Mouse (Mus musculus) bone marrow macrophage, adult 2 months (primary cell): ENCODE measurements around the gene Hes2. TPM values are rescaled to one million over a fixed set of nuclear protein-coding genes. Genes with fewer than 3 reads are reported as not detected.

Source experiments
- H3K27ac ChIP-seq: 2 replicates; pipeline ENCODE4 v1.5.1; 2012; ENCODE audit warnings: low read depth, low read length; ENCODE audit not compliant: insufficient read depth
- H3K4me1 ChIP-seq: 2 replicates; pipeline ENCODE4 v1.6.1; 2012; ENCODE audit warnings: low read length; ENCODE audit not compliant: control insufficient read depth, insufficient read depth
- H3K4me3 ChIP-seq: 2 replicates; pipeline ENCODE4 v1.5.1; 2012; ENCODE audit warnings: mild to moderate bottlenecking, low read length, moderate library complexity; ENCODE audit not compliant: insufficient read depth
- CTCF ChIP-seq: IDR thresholded peaks from 2 replicates; pipeline ENCODE4 v1.5.1; 2012; ENCODE audit warnings: low read depth, mild to moderate bottlenecking, low read length, moderate library complexity
- POLR2A ChIP-seq: IDR thresholded peaks from 2 replicates; pipeline ENCODE4 v1.6.1; 2012; ENCODE audit warnings: mild to moderate bottlenecking, low read depth, low read length, borderline replicate concordance
- polyA plus RNA-seq: library from polyadenylated mRNA; stranded (reverse); fragments of >200 nt; gene quantifications from 2 replicates; pipeline ENCODE4 v1.2.4, GENCODE M21; 2012; ENCODE audit not compliant: missing spikeins, insufficient read depth, insufficient read length

Gene Hes2
- not detected in 2 replicates for polyA plus RNA-seq

DNA sequence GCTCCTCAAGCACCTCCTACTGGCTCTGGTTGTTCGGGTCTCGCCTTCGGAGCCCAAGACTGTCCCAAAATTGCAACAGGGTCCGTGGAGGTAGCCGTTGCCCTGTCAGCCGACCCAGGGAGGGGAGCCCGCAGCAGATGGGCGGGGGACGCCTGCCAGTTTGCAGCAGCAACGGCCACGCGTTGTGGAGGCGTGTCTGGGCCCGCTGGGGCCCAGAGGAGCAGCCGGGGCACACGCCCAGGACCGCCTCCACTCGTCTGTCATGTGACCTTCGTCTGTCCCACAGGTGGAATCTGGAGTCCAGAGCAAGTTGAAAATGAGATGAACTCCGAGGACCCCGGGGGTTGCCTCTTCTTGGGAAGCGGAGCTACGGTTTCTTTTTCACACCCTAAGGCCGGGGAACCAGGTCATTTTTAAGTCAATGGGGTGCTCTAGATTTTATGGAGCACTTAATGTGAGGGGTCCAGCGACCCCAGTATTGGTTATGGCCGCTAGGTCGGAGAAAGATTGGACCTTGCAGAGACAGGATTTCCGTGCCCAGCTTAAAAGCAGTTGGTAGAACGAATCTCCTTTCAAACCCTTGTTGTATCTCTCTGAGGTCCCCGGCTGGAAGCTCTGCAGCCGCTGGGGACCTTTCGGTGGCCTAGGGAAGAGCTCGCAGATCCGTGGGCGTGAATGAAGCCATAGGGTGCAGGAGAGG is at the start of gene Hes2:
Gene Hes2 (plus strand): TSS at position 283 of the 700 bp plus-strand sequence.
- H3K27ac ChIP-seq: no peak within 1 kb of the TSS
- TF ChIP-seq POLR2A: no peak
- TF ChIP-seq CTCF: no peak
- peak within 1 kb of the TSS; percentile 44 for H3K4me3 ChIP-seq
- peaks cover 10% of the 10 kb centered on the region for H3K4me1 ChIP-seq

DNA sequence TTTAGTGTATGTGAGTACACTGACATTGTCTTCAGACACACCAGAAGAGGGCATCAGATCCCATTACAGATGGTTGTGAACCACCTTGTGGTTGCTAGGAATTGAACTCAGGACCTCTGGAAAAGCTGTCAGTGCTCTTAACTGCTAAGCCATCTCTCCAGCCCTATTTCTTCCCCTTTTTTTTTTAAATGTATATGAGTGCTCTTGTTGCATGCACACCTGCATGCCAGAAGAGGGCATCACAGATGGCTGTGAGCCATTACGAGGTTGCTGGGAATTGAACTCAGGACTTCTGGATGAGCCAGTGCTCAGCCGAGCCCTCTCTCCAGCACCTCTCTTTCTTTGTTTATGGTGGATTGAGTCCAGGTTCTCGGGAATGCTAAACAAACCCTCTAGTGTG is 49.2 kb upstream of the Hes2 start:
- TF ChIP-seq CTCF (no peak), POLR2A (no peak)
- Histone ChIP-seq H3K4me1 (no peaks in the 10 kb centered on the region), H3K4me3 (no peak overlapping the region), H3K27ac (no peak overlapping the region)

DNA sequence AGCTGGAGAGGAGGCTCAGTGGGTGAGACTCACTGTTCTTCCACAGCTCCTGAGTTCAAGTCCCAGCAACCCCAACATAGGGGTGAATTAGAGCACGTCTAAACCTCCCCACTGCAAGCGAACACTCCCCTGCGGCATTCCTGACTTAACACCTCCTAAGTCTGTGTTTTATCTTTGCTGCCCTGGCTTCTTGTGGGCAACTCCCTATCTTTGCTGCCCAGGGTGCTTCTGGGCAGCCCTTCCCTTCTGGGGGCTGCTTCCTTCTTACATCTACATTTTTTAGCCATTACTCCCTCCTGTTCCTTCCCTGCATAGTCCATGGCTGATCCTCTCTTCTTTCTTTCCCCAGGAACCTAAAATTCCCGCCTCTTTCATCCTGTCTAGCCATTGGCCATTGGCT is 48.0 kb upstream of the Hes2 start:
- Histone ChIP-seq H3K4me3 (no peak overlapping the region), H3K4me1 (no peaks in the 10 kb centered on the region), H3K27ac (no peak overlapping the region)
- no peak for TF ChIP-seq POLR2A
- no peak for TF ChIP-seq CTCF

DNA sequence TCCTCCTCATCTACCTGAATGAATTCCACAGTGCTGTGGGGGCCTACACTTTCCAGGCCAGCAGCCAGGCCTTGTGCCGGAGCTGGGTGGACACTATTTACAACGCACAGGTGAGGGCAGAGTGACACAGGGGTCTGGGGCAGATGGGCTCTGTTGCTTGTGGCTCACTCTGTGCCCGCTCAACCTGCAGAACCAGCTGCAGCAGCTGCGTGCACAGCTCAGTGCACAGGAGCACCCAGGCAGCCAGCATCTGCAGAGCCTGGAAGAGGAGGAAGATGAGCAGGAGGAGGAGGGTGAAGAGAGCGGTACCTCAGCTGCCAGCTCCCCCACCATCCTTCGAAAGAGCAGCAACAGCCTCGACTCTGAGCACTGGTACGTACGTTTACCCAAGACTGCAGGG is 46.3 kb upstream of the Hes2 start:
- no peak for TF ChIP-seq CTCF
- no peak for TF ChIP-seq POLR2A
- no peak overlapping the region for H3K27ac ChIP-seq
- no peak overlapping the region for H3K4me3 ChIP-seq
- H3K4me1 ChIP-seq: no peaks in the 10 kb centered on the region

DNA sequence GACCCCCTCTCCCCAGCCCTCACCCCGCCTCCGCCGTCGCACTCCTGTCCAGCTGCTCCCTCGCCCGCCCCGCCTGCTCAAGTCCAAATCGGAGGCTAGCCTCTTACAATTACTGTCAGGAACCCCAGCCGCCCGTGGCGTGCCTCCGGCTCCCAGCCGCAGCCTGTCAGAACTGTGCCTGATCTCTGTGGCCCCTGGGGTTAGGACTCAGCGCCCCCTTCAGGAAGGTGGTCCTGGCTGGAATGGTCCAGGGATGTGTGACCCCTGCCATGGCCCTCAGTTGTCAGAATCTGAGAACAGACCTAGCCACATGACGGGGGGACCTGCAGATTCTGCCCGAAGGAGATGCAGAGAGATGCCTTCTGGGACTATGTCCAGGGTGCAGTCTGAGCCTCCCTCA is 44.6 kb upstream of the Hes2 start:
- H3K27ac ChIP-seq: no peak overlapping the region
- H3K4me1 ChIP-seq: no peaks in the 10 kb centered on the region
- H3K4me3 ChIP-seq: no peak overlapping the region
- TF ChIP-seq CTCF (no peak), POLR2A (no peak)

DNA sequence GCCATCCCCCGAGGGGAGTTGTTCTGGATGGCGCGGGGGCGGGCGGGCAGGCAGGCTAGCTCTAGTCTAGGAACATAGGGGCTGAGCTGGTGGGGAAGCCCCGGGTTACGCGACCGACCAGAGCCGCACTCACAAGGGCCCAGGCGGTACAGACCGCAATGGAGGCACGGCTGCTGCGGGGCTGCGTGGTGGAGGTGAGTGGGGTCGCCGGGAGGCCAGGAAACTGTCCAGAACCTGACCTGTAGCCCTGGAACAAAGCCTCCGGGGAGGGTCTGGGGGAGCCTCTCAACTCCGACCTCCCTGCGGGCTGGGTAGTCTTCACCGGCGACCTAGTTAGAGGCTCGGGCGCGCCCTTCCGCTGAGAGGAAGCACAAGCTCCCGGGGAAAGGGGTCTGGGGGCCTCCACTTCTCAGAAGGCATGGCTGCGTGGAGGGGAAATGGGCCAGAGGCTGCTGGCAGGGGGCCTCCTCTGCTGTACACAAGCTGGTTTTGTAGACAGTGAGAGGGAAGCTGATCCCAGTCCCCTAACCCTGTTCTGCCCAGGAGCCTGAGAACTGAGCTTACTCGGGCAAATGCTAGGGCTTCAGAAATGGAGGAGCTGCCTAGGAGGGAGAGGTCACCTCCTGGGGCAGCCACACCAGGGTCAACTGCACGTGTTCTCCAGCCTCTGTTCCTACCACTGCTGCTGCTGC is 42.6 kb upstream of the Hes2 start, which contains the start of gene Tnfrsf25:
Gene Tnfrsf25 (plus strand): TSS at position 14 of the 692 bp plus-strand sequence.
- Histone ChIP-seq H3K4me3 (no peak within 1 kb of the TSS), H3K4me1 (no peaks in the 10 kb centered on the region), H3K27ac (no peak within 1 kb of the TSS)
- TF ChIP-seq POLR2A: no peak
- no peak for TF ChIP-seq CTCF

DNA sequence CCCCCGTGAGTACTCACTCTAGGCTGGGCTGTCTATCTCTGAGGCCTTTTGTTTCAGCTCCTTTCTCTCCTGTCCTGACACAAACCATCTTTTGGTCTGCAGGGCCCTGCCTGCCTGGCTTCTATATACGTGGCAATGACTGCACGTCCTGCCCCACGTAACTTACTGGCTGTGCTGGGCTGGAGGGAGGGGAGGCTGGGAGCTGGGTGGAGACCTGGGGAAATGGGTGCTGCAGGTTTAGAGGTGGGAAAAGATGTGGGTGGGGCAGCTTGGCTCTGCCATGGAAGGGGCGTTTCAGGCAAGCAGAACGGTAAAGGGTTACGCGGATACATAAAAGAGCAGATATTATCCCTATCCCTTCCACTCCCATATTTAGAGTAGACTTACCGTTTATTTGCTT is 41.1 kb upstream of the Hes2 start:
- Histone ChIP-seq H3K4me1 (no peaks in the 10 kb centered on the region), H3K4me3 (no peak overlapping the region), H3K27ac (no peak overlapping the region)
- TF ChIP-seq CTCF (no peak), POLR2A (no peak)

DNA sequence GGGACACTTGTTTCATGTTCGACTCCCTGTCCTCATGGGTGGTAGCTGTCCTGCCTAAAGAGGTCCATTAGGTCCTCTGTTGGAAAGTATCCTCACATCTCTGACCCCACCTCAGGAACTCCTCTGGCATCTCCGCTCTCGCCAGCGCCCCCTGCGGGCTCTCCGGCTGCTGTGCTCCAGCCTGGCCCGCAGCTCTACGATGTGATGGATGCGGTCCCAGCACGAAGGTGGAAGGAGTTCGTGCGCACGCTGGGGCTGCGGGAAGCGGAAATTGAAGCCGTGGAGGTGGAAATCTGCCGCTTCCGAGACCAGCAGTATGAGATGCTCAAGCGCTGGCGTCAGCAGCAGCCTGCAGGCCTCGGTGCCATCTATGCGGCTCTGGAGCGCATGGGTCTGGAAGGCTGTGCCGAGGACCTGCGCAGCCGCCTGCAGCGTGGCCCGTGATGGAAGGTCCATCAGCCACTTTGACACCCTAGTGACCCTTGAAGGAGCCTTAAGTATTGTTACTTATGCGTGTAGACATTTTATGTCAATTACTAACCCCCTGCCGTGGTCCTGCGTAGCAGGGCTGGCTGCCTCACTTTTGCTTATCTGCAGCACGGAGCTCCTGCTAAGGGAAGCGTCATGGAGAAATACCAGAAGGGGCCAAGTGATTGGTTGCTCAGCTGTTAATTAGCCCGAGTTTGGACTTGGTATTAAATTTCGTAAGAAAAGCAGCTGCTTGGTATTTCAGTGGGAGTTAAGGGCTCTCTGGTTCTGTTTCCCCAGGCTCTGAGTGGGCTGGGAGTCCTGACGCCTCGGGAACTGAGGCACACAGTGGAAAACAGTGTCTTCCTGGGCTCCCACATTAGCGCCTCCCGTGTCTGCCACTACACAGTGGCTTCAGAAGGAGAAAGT is 39.0 kb upstream of the Hes2 start:
- H3K27ac ChIP-seq: no peak overlapping the region
- peaks cover 6% of the 10 kb centered on the region for H3K4me1 ChIP-seq
- no peak overlapping the region for H3K4me3 ChIP-seq
- TF ChIP-seq POLR2A (no peak), CTCF (no peak)

DNA sequence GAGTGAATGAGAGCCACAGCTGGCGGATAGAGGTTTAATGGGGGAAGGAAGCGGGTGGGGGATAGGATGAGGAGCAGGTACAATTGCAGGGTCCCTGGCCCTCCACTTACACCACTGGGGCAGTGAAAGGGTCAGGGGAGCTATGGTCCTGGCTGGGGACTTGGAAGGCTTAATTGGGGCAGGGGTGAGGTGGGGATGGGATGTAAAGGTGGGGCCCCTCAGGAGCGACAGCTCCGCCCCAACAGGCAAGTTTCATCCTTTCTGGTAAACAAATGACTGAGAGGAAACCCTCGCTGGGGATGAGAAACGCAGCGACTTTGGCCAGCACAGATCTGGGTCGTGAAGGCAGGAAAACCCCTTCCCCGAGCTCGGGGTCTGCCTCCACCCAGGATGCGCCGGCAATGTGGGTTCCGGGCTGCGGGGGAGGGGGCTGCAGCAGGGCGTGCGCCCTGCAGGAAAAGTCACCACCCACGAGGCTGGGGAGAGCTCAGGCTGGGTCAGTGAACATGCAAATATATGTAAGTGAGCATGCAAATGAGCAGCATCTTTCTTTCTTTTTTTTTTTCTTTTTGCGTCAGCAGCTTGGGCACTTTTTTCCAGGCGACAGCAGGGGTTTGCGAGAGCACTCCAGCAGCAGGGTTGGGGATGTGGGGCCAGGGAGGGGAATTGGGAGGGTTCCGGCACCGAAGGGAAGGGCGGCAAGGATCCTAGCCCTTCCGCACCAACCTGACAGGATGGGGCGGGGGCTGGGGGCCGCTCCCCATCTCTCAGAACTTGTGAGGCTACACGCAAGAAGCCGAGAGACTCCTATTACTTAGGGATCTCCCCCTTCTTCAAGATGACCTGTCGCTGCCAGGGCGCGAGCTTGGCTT is 38.1 kb upstream of the Hes2 start:
- Histone ChIP-seq H3K4me3 (no peak overlapping the region), H3K4me1 (peaks cover 14% of the 10 kb centered on the region), H3K27ac (no peak overlapping the region)
- TF ChIP-seq POLR2A: no peak
- TF ChIP-seq CTCF: no peak
